Mouse (Mus musculus) intestine, embryonic 14.5 days (tissue): ENCODE measurements around the gene Tdrd7. TPM values are rescaled to one million over a fixed set of nuclear protein-coding genes. Genes with fewer than 3 reads are reported as not detected.
A peak's percentile ranks its signal among the peaks of the same experiment; 100 is the strongest.

Experiments used
- ATAC-seq: fragments of 200-750 bp; cut with Nextera tagmentation; replicated peaks from 2 replicates; pipeline ENCODE4 v1.8.0; 2017; ENCODE audit warnings: low read depth, moderate number of reproducible peaks, moderate TSS enrichment, moderate library complexity; ENCODE audit not compliant: low FRiP score, low TSS enrichment
- DNase-seq: peaks from one replicate; pipeline ENCODE4 v3.0.0-alpha.2; 2018; ENCODE audit warnings: low spot score
- H3K27ac ChIP-seq: fragments of 300-500 bp; sonication (generic); 2 replicates; pipeline ENCODE4 v1.5.1; 2014; ENCODE audit warnings: low read depth, mild to moderate bottlenecking, control low read depth
- H3K27me3 ChIP-seq: fragments of 300-500 bp; sonication (generic); replicated peaks from 2 replicates; pipeline ENCODE4 v1.6.1; 2014; ENCODE audit warnings: low read length, control low read depth; ENCODE audit not compliant: control insufficient read depth, insufficient read depth
- H3K36me3 ChIP-seq: fragments of 300-500 bp; sonication (generic); 2 replicates; pipeline ENCODE4 v1.6.1; 2014; ENCODE audit warnings: low read length, control low read depth; ENCODE audit not compliant: control insufficient read depth, insufficient read depth
- H3K4me1 ChIP-seq: fragments of 300-500 bp; sonication (generic); replicated peaks from 2 replicates; pipeline ENCODE4 v1.6.1; 2014; ENCODE audit warnings: low read length, control low read depth, mixed read lengths; ENCODE audit not compliant: control insufficient read depth, insufficient read depth
- H3K4me2 ChIP-seq: fragments of 300-500 bp; sonication (generic); 2 replicates; pipeline ENCODE4 v1.6.1; 2014; ENCODE audit warnings: low read length
- H3K4me3 ChIP-seq: fragments of 300-500 bp; sonication (generic); 2 replicates; pipeline ENCODE4 v1.5.1; 2014; ENCODE audit warnings: low read depth, low read length, control low read depth, mixed read lengths
- H3K9ac ChIP-seq: fragments of 300-500 bp; sonication (generic); 2 replicates; pipeline ENCODE4 v1.6.1; 2014; ENCODE audit warnings: mild to moderate bottlenecking, low read length
- H3K9me3 ChIP-seq: fragments of 300-500 bp; sonication (generic); 2 replicates; pipeline ENCODE4 v1.6.1; 2016; ENCODE audit warnings: low read length, control low read depth; ENCODE audit not compliant: control insufficient read depth
- WGBS: fragments of 180-500 bp; shearing (Covaris S2); extraction: QIAGEN DNeasy Blood & Tissue Kit; methylation state at CpG from one replicate; pipeline ENCODE4 v1.1.7; 2014; 5-methylcytosine and 5-hydroxymethylcytosine counted together
- polyA plus RNA-seq: library from polyadenylated mRNA; unstranded; fragments of >200 nt; fragmentation: Nextera tagmentation; extraction: Ambion mirVana; gene quantifications from 2 replicates; pipeline ENCODE4 v1.2.1, GENCODE M21; 2014

Gene Tdrd7
- polyA plus RNA-seq = 16.5 and 20.2 TPM in 2 replicates

DNA sequence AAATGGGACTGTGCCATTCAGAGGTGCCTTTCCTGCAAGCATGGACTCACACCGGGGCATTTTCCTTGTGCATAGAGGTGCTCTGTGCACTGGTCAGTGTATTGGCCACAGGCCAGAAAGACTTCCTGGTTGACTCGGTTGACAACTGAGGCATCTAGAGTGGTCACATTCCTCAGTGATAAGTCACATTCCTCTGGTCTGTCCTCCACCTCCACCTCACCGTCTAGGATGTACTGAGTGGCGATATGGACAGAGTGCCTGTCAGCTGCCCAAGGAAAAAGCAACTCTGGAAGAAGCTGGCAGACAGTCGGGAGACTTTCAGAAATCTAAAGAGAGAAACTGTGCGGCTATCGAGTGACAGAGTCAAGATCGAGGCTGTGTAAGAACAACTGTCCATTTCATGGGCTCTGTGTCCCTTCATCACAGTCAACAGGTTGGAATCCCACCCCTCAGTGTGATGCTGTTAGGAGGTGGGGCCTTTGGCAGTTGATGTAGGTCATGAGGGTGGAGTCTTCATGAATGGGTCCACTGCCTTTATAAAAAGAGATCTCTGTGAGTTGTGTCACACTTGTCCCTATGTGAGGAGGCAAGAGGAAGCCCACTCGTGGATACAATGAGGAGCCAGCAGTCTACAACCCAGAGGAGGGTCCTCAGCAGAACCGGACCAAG, at the start of gene Tdrd7:
Gene Tdrd7 (plus strand): TSS at position 564 of the 669 bp plus-strand sequence.
- Histone ChIP-seq H3K4me2 (peak within 1 kb of the TSS; percentile 12), H3K27ac (peak within 1 kb of the TSS; percentile 65), H3K9ac (no peak within 1 kb of the TSS), H3K9me3 (no peaks in the 10 kb centered on the region), H3K27me3 (no peaks in the 10 kb centered on the region), H3K4me3 (no peak within 1 kb of the TSS), H3K36me3 (no peaks in the 10 kb centered on the region), H3K4me1 (peaks cover 8% of the 10 kb centered on the region)
- no peak for ATAC-seq
- 62% methylated on average over 10 of the region's 10 CpGs for WGBS
- DNase-seq = no peak

DNA sequence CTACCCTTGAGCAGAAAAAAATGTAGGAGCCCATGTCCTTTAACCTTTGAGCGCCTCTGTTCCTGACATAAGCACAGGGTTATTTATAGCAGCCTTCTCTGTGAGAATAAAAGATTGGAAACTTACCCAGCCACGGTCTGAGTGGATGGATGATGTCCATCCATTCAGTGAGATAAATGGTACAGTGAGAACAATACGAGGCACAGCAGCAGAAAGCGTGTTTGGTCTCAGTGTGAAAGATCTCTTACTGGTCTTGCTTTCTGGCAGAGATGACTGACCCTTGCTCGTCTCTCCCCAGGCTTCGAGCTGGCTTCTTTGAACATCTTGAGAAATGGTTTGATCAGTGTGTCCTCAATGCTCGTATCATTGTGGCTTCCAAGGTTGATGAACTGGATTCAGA, 48.0 kb upstream of the Tdrd7 start:
- 73% methylated on average over 7 of the region's 7 CpGs for WGBS
- no peaks in the 10 kb centered on the region for H3K4me1 ChIP-seq
- no peaks in the 10 kb centered on the region for H3K27me3 ChIP-seq
- no peaks in the 10 kb centered on the region for H3K9me3 ChIP-seq
- no peak overlapping the region for H3K4me2 ChIP-seq
- H3K27ac ChIP-seq = no peak overlapping the region
- H3K9ac ChIP-seq = no peak overlapping the region
- ATAC-seq = no peak
- H3K36me3 ChIP-seq = no peaks in the 10 kb centered on the region
- DNase-seq = no peak
- no peak overlapping the region for H3K4me3 ChIP-seq

DNA sequence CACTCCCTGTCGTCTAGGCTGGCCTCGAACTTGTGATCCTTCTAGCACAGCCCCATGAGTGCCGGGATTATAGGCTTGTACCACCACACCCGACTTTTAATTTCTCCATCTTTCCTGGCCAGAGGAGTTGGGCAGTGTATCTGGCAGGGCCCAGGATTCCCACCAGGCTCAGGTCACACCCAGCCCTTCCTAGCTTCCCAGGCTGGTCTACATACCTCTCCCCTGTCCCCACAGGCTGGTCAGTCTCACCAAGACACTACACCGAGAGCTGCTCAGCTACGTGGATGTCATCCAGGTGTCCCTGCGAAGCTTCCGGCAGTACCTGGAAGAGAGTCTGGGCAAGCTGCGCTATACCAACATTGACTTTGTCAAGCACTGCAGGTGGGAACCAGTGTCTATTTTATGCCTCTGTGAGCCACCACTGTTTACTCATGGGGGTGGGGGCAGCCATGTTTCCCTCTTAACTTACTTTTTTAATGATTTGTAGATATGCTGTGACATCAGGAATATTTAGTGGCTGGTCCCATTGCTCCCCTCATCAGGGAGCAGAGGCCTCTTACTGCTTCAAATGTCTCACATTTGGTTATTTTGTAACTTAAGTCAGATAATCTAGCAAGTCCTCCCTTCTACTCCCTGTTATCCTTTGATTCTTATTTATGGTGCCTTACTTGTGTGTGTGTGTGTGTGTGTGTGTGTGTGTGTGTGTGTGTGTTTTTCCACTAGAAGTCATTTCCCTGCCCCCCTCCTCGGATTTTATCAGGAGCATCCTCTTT, 43.3 kb upstream of the Tdrd7 start:
- H3K4me1 ChIP-seq = no peaks in the 10 kb centered on the region
- ATAC-seq (no peak), DNase-seq (no peak)
- H3K4me3 ChIP-seq = no peak overlapping the region
- no peaks in the 10 kb centered on the region for H3K27me3 ChIP-seq
- H3K9ac ChIP-seq = no peak overlapping the region
- no peaks in the 10 kb centered on the region for H3K9me3 ChIP-seq
- H3K4me2 ChIP-seq = no peak overlapping the region
- H3K27ac ChIP-seq = no peak overlapping the region
- no peaks in the 10 kb centered on the region for H3K36me3 ChIP-seq
- 82% methylated on average over 10 of the region's 10 CpGs for WGBS

DNA sequence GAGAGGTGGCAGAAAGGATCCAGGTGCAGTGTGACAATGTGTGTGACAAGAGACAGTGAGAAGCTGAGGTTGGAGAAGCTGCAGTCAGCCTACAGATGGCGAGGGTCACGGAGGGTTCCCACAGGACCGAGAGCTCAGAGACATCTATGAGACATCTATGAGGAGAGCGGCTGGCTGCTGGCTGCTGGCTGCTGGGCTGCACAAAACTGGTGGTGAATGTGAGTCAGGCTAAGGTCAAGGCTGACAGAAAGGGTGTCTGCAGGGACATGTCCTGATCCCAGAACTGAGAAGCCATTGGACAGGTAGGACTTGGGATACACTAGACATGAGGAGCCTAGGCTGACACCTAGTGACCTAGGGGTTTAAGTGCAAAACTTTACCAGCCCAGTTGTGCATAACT, 41.1 kb upstream of the Tdrd7 start:
- Histone ChIP-seq H3K9me3 (no peaks in the 10 kb centered on the region), H3K4me1 (no peaks in the 10 kb centered on the region), H3K36me3 (no peaks in the 10 kb centered on the region), H3K27me3 (no peaks in the 10 kb centered on the region), H3K4me2 (no peak overlapping the region), H3K4me3 (no peak overlapping the region), H3K9ac (no peak overlapping the region), H3K27ac (no peak overlapping the region)
- ATAC-seq (no peak), DNase-seq (no peak)
- WGBS = 87% methylated on average over 4 of the region's 4 CpGs

DNA sequence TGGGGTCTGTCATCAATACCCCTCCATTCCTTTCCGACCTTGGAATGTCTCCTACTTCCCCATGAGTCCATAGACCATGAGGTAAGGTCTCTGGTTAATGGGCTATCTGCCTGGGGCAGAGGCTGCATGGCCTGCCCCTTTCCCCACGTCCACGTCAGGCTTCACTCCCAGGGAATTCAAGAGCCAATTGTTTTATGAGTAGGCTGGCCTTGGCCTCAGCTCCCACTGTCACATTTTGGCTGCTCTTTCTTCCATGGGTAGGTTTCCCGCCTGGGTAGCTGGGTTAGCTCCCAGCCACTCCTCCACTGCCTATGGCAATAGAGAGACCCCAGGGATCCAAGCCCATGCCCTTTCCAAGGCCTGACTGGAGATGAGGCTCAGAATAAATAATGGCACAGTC, 36.6 kb upstream of the Tdrd7 start:
- WGBS = 83% methylated on average over 4 of the region's 4 CpGs
- Histone ChIP-seq H3K9me3 (no peaks in the 10 kb centered on the region), H3K4me1 (no peaks in the 10 kb centered on the region), H3K27me3 (no peaks in the 10 kb centered on the region), H3K9ac (no peak overlapping the region), H3K4me2 (no peak overlapping the region), H3K36me3 (no peaks in the 10 kb centered on the region), H3K27ac (no peak overlapping the region), H3K4me3 (no peak overlapping the region)
- DNase-seq (no peak), ATAC-seq (no peak)

DNA sequence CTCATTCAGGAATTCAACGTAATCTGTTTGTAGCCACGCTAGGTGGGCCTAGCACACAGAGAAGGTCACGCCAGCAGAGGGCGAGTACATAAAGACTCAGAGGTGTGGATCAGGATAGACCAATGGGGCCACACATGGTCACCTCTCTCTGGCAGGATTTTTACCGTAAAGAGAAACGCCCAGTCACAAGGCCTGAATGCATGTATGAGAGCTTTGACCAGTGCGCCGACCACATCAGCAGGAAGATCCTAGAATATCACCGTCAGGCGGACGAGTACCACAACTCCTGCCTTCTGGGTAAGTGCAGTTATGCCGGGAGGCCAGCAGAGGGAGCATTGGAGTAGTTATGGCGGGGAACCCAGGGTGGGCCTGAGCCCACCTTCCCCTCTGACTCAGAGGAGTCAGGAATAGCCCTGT, 23.5 kb upstream of the Tdrd7 start:
- no peak overlapping the region for H3K27ac ChIP-seq
- no peaks in the 10 kb centered on the region for H3K27me3 ChIP-seq
- no peaks in the 10 kb centered on the region for H3K36me3 ChIP-seq
- H3K9ac ChIP-seq = no peak overlapping the region
- no peak overlapping the region for H3K4me3 ChIP-seq
- H3K9me3 ChIP-seq = no peaks in the 10 kb centered on the region
- H3K4me2 ChIP-seq = no peak overlapping the region
- WGBS = 28% methylated on average over 13 of the region's 13 CpGs
- DNase-seq (peak; percentile 76), ATAC-seq (no peak)
- no peaks in the 10 kb centered on the region for H3K4me1 ChIP-seq

DNA sequence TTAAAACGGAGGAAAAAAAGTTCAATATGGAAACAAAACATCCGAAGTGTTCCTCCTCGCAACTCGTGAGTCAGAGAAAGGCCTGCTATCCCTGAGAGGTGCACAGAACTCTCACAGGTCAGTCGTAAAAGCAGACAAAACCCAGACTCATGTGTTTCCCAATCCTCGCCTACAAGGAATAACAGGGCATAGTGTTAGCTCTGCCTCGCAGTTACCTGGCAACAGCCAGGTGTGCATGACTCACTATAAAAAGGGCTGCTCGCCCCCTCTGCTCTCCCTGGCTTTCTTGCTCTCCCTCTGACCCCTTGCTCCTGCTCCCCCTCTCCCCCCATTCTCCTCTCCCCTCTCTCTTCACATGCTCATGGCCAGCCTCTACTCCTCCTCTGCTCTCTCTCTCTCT, 17.4 kb upstream of the Tdrd7 start:
- Histone ChIP-seq H3K9me3 (no peaks in the 10 kb centered on the region), H3K4me3 (no peak overlapping the region), H3K27ac (no peak overlapping the region), H3K4me2 (no peak overlapping the region), H3K4me1 (peaks cover 4% of the 10 kb centered on the region; the same call in 1 of the 2 replicates), H3K27me3 (no peaks in the 10 kb centered on the region), H3K36me3 (no peaks in the 10 kb centered on the region), H3K9ac (no peak overlapping the region)
- WGBS = 50% methylated on average over 8 of the region's 8 CpGs
- DNase-seq = no peak
- ATAC-seq = no peak

DNA sequence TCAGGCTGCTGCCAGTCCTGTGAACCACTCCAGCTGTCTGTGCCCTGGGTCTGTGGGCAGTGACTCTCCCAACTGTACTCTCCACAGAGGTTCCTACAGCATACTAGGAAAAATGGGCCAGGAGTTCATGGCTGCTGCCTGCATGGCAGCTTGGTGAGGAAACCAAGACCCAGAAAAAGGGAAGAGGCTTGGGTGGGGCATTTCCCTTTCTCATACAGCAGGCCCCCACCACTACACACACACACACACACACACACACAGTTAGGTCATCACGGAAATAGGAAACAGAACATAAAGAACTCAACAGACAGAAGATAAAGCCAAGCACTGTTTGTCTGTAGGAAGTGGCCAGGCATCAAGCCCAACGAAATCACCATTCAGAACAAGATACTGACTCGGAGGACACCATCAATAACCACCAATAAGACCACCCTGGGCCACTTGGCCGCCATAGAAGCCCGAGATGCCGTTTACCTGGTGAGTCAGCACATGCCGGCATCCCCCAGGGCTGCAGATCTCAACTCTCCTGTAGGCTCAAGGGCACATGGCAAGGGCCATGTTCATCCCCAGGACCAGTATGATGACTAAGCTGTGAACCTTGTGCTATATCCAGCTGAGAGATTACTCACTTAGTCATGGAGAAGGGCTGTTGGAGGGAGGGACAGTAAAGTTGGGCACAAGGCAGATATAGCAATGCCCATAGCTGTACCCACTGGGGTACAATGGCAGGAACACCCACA, 15.9 kb upstream of the Tdrd7 start:
- Histone ChIP-seq H3K4me2 (no peak overlapping the region), H3K36me3 (no peaks in the 10 kb centered on the region), H3K4me3 (no peak overlapping the region), H3K27ac (no peak overlapping the region), H3K9me3 (no peaks in the 10 kb centered on the region), H3K4me1 (peaks cover 4% of the 10 kb centered on the region; the same call in 1 of the 2 replicates), H3K9ac (no peak overlapping the region), H3K27me3 (no peaks in the 10 kb centered on the region)
- WGBS = 77% methylated on average over 7 of the region's 7 CpGs
- no peak for DNase-seq
- ATAC-seq = no peak
